Mouse (Mus musculus): ENCODE results near the gene Smpd3.

GRCm38 (mm10) chr8:106232751-106233150 lies 105.0 kb downstream of the Smpd3 start:
- TF ChIP-seq CTCF (IDR thresholded peaks at IDR 0.05; ENCODE audit: borderline replicate concordance, extremely low read depth, insufficient read depth, insufficient read length) (no peak), POLR2A (IDR thresholded peaks at IDR 0.05; ENCODE audit: borderline replicate concordance, extremely low read depth, insufficient read depth, insufficient read length, poor library complexity, severe bottlenecking) (no peak)

All from brain, embryonic 14.5 days (tissue).